Mouse (Mus musculus): ENCODE measurements around the gene Pcca. TPM values are rescaled to one million over a fixed set of nuclear protein-coding genes. Genes with fewer than 3 reads are reported as not detected.

Pcca gene
- polyA plus RNA-seq, 1 experiment from 2014 or later: 34.6 TPM

DNA sequence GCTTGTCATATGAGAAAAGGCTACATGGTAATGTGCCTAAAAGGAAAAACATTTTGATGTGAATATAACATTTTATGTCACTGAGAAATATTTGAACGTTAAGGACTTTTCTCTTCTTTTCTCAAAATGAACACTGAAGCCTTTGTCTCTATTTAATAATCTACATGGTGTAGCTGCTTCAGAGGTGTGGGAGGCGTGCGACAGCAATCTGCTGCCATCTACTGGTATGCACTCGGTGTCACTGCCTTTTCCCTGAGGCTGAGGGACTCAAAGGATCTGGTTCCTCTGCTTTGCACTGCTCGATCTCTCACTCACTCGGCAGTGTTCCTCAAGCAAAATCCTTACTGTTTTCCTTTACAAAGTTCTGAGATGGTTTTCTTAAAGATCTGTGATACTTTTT lies 342.0 kb downstream of the Pcca start:
- Histone ChIP-seq H3K9me3 (ENCODE audit: control insufficient read depth, low read length) (no peaks in the 10 kb centered on the region), H3K9ac (no peak overlapping the region), H3K36me3 (replicated peaks; ENCODE audit: control insufficient read depth, insufficient read depth) (no peaks in the 10 kb centered on the region), H3K27ac (peak overlapping the region; percentile 64), H3K4me1 (replicated peaks; ENCODE audit: control insufficient read depth, insufficient read depth, low read length) (0 out of 2 replicates have a peak, but pooled peaks cover 15% of the 10 kb centered on the region), H3K27me3 (ENCODE audit: control insufficient read depth, insufficient read depth, low read length) (0 out of 2 replicates have a peak, but pooled peaks cover 11% of the 10 kb centered on the region), H3K4me3 (replicated peaks; ENCODE audit: low read length) (no peak overlapping the region), H3K4me2 (replicated peaks) (no peak overlapping the region)
- WGBS: under 1% methylated on average over 6 of the region's 6 CpGs
- ATAC-seq (ENCODE audit: low FRiP score) (peak; percentile 94), DNase-seq (ENCODE audit: low spot score) (peak; percentile 93)

DNA sequence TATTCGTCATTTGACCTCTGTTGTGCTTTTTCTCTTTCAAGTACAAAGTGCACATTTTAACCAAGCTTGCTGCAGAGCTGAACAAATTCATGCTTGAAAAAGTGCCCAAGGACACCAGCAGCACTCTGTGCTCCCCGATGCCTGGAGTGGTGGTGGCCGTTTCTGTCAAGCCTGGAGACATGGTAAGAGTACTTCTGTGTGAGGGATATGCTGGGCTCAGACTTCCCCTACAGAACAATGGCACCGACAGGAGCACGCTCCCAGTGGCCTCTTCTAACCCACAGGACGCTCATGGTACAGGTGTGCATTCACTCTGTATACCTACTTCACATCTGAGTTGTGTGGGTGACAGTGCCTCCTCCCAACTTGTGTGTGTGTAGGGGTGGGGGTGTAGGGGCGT lies 342.6 kb downstream of the Pcca start:
- 64% methylated on average over 7 of the region's 7 CpGs for WGBS
- H3K27ac ChIP-seq: no peak overlapping the region
- ATAC-seq (ENCODE audit: low FRiP score) (no peak), DNase-seq (ENCODE audit: low spot score) (no peak)
- H3K36me3 ChIP-seq (replicated peaks; ENCODE audit: control insufficient read depth, insufficient read depth): no peaks in the 10 kb centered on the region
- peaks cover 16% of the 10 kb centered on the region for H3K4me1 ChIP-seq (replicated peaks; ENCODE audit: control insufficient read depth, insufficient read depth, low read length)
- H3K9me3 ChIP-seq (ENCODE audit: control insufficient read depth, low read length): no peaks in the 10 kb centered on the region
- 0 out of 2 replicates have a peak overlapping the region, but pooled peaks have one; percentile 2 for H3K4me2 ChIP-seq (replicated peaks)
- H3K4me3 ChIP-seq (replicated peaks; ENCODE audit: low read length): no peak overlapping the region
- 0 out of 2 replicates have a peak, but pooled peaks cover 11% of the 10 kb centered on the region for H3K27me3 ChIP-seq (ENCODE audit: control insufficient read depth, insufficient read depth, low read length)
- 0 out of 2 replicates have a peak overlapping the region, but pooled peaks have one; percentile 6 for H3K9ac ChIP-seq

DNA sequence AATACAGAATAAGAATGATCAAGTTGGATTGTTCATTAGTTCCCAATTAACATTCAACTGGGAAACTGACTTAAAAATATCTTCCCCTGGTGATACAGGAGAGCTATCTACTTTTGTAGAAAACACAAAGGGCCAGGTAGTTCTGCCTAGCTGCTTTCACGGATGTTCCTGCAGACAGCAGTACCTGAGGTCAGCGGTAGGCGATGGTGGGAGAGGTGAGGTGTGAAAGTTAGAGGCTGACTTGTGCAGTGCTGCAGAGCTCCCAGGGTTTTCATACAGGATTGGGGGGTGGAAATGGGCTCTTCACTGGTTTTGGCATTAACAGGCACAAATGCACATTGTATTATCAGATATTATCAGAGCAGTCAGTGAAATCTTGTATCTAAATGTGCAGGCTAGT lies 343.7 kb downstream of the Pcca start:
- DNase-seq (ENCODE audit: low spot score): no peak
- Histone ChIP-seq H3K9ac (no peak overlapping the region), H3K4me2 (replicated peaks) (no peak overlapping the region), H3K4me1 (replicated peaks; ENCODE audit: control insufficient read depth, insufficient read depth, low read length) (peaks cover 22% of the 10 kb centered on the region), H3K4me3 (replicated peaks; ENCODE audit: low read length) (no peak overlapping the region), H3K27ac (no peak overlapping the region), H3K36me3 (replicated peaks; ENCODE audit: control insufficient read depth, insufficient read depth) (no peaks in the 10 kb centered on the region), H3K9me3 (ENCODE audit: control insufficient read depth, low read length) (no peaks in the 10 kb centered on the region), H3K27me3 (ENCODE audit: control insufficient read depth, insufficient read depth, low read length) (0 out of 2 replicates have a peak, but pooled peaks cover 11% of the 10 kb centered on the region)
- ATAC-seq (ENCODE audit: low FRiP score): no peak
- WGBS: 88% methylated on average over 3 of the region's 3 CpGs

DNA sequence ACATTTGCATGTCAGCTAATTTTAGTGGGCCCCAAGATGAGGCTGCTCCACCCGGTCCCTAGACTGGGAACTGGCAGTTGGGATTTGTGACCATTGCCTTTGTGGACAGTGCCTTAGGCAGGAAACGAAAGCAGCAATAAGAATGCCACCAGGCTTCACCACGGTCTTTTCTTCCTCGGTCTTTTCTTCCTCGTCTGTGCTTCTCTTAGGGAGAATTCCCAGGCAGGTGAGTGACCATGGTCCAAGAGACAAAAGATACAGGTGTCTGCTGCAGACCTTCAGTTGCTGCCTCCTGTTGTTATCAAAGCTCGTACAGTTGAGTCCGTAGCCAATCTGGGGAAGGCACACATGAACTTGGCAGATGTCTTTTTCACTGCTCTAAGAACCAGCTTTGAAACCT lies 346.2 kb downstream of the Pcca start:
- 0 out of 2 replicates have a peak, but pooled peaks cover 6% of the 10 kb centered on the region for H3K27me3 ChIP-seq (ENCODE audit: control insufficient read depth, insufficient read depth, low read length)
- H3K27ac ChIP-seq: no peak overlapping the region
- DNase-seq (ENCODE audit: low spot score) (no peak), ATAC-seq (ENCODE audit: low FRiP score) (no peak)
- H3K9me3 ChIP-seq (ENCODE audit: control insufficient read depth, low read length): no peaks in the 10 kb centered on the region
- H3K4me1 ChIP-seq (replicated peaks; ENCODE audit: control insufficient read depth, insufficient read depth, low read length): peaks cover 43% of the 10 kb centered on the region
- no peak overlapping the region for H3K4me3 ChIP-seq (replicated peaks; ENCODE audit: low read length)
- H3K4me2 ChIP-seq (replicated peaks): no peak overlapping the region
- no peak overlapping the region for H3K9ac ChIP-seq
- H3K36me3 ChIP-seq (replicated peaks; ENCODE audit: control insufficient read depth, insufficient read depth): no peaks in the 10 kb centered on the region
- 69% methylated on average over 7 of the region's 7 CpGs for WGBS

DNA sequence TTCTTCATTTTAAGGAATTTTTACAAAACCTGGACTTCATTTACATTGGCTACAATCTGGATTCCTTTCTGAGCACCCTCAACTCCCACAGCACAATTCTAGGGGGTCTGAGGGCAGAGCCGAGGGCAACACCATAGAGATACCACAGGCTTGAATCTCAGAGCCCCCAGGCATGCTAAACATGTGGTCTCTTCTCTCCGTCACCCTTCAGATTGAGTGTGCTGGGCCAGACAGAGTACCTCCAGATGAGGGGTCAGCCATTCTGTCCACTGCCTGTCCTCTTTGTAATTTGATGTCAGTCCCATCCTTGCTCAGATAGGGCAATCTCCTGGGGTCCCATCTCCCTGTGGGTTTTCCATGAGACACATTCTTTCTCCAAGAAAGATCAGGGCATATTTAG lies 347.6 kb downstream of the Pcca start:
- Histone ChIP-seq H3K4me3 (replicated peaks; ENCODE audit: low read length) (no peak overlapping the region), H3K27me3 (ENCODE audit: control insufficient read depth, insufficient read depth, low read length) (0 out of 2 replicates have a peak, but pooled peaks cover 6% of the 10 kb centered on the region), H3K27ac (peak overlapping the region; percentile 76), H3K9ac (0 out of 2 replicates have a peak overlapping the region, but pooled peaks have one; percentile 31), H3K9me3 (ENCODE audit: control insufficient read depth, low read length) (no peaks in the 10 kb centered on the region), H3K4me2 (replicated peaks) (no peak overlapping the region), H3K36me3 (replicated peaks; ENCODE audit: control insufficient read depth, insufficient read depth) (no peaks in the 10 kb centered on the region), H3K4me1 (replicated peaks; ENCODE audit: control insufficient read depth, insufficient read depth, low read length) (peaks cover 36% of the 10 kb centered on the region)
- WGBS: 37% methylated on average over 2 of the region's 2 CpGs
- DNase-seq (ENCODE audit: low spot score) (no peak), ATAC-seq (ENCODE audit: low FRiP score) (no peak)

DNA sequence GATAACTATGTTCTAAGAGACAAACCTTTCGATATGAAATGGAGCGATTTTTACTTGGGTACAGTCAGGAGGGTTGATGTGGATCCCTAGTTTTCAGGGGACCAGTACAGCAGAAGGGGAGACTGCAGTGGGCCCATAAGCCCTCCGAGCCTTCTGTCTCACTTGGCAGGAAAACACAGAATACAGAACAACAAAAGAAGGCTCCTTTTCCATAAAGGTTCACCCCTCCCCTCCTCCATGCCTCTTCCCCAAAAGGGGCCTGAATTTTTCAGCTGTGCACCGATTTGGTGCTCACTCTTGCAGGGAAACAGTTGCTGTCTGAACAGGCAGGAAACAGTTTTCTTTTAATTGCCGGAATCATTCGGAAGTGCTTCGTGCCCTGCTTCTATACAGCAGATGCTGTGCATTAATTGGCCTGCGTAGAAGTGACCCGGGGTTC lies 348.1 kb downstream of the Pcca start:
- Histone ChIP-seq H3K36me3 (replicated peaks; ENCODE audit: control insufficient read depth, insufficient read depth) (no peaks in the 10 kb centered on the region), H3K4me3 (replicated peaks; ENCODE audit: low read length) (no peak overlapping the region), H3K27ac (peak overlapping the region; percentile 76), H3K9ac (peak overlapping the region; percentile 31; the same call in 1 of the 2 replicates), H3K27me3 (ENCODE audit: control insufficient read depth, insufficient read depth, low read length) (0 out of 2 replicates have a peak, but pooled peaks cover 6% of the 10 kb centered on the region), H3K9me3 (ENCODE audit: control insufficient read depth, low read length) (no peaks in the 10 kb centered on the region), H3K4me1 (replicated peaks; ENCODE audit: control insufficient read depth, insufficient read depth, low read length) (peaks cover 36% of the 10 kb centered on the region), H3K4me2 (replicated peaks) (no peak overlapping the region)
- DNase-seq (ENCODE audit: low spot score) (peak; percentile 42), ATAC-seq (ENCODE audit: low FRiP score) (peak; percentile 47)
- 36% methylated on average over 9 of the region's 9 CpGs for whole genome bisulfite sequencing

DNA sequence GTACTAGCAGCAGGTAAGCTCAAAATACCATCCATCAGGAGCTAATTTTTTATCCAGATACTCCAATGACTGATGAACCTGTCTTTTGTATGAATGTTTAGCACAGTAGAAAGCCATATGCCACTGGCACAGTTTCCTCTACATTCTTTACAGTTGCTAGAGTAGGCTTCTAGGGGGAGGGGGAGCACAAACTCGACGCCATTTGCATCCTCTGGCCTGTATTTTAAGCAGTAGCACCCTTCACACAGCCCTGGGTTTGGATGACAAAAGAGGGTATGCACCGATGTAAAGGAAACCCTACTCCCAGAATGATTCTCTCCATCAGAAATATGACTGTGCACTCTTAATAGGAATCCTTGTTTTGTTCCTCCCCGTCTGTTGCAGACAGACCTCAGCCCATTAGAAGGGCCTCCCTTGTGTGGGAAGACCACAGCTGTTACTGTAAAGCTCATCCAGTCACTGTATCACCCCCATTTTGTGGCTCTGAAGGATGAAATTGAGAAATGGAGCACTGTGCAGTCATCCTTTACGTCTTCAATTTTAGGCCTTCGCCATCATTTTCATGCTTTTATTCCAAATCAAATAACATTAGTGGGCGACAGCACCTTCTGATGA lies 348.8 kb downstream of the Pcca start:
- H3K27me3 ChIP-seq (ENCODE audit: control insufficient read depth, insufficient read depth, low read length): 0 out of 2 replicates have a peak, but pooled peaks cover 6% of the 10 kb centered on the region
- peaks cover 36% of the 10 kb centered on the region for H3K4me1 ChIP-seq (replicated peaks; ENCODE audit: control insufficient read depth, insufficient read depth, low read length)
- peak; percentile 45 for DNase-seq (ENCODE audit: low spot score)
- ATAC-seq (ENCODE audit: low FRiP score): peak; percentile 70
- H3K4me2 ChIP-seq (replicated peaks): no peak overlapping the region
- H3K9ac ChIP-seq: no peak overlapping the region
- WGBS: 35% methylated on average over 7 of the region's 7 CpGs
- peak overlapping the region; percentile 76 for H3K27ac ChIP-seq
- no peaks in the 10 kb centered on the region for H3K36me3 ChIP-seq (replicated peaks; ENCODE audit: control insufficient read depth, insufficient read depth)
- H3K4me3 ChIP-seq (replicated peaks; ENCODE audit: low read length): no peak overlapping the region
- H3K9me3 ChIP-seq (ENCODE audit: control insufficient read depth, low read length): no peaks in the 10 kb centered on the region

DNA sequence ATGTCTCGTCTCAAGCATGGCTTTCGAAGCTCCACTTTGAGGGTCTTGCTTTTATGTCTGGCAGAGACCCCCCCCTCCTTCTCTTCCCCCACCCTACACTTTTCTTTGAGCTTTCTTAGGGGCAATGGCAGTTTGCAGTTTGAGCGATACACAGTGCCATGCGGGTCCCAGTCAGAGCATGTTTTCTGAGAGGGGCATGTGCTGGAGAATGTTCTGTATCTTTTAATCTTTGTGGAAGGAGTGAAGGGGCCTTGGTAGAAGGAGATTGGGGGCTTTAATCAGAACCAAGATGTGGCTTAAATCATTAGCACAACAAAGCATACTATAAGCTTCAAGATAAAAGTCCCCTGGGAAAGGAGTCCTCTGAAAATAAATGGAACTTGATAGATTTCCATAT lies 349.3 kb downstream of the Pcca start:
- Histone ChIP-seq H3K4me2 (replicated peaks) (no peak overlapping the region), H3K27me3 (ENCODE audit: control insufficient read depth, insufficient read depth, low read length) (0 out of 2 replicates have a peak, but pooled peaks cover 6% of the 10 kb centered on the region), H3K9ac (no peak overlapping the region), H3K4me1 (replicated peaks; ENCODE audit: control insufficient read depth, insufficient read depth, low read length) (peaks cover 36% of the 10 kb centered on the region), H3K4me3 (replicated peaks; ENCODE audit: low read length) (no peak overlapping the region), H3K9me3 (ENCODE audit: control insufficient read depth, low read length) (no peaks in the 10 kb centered on the region), H3K27ac (peak overlapping the region; percentile 76), H3K36me3 (replicated peaks; ENCODE audit: control insufficient read depth, insufficient read depth) (no peaks in the 10 kb centered on the region)
- peak; percentile 10; the same call in 1 of the 2 replicates for ATAC-seq (ENCODE audit: low FRiP score)
- WGBS: 43% methylated on average over 4 of the region's 4 CpGs
- no peak for DNase-seq (ENCODE audit: low spot score)

DNA sequence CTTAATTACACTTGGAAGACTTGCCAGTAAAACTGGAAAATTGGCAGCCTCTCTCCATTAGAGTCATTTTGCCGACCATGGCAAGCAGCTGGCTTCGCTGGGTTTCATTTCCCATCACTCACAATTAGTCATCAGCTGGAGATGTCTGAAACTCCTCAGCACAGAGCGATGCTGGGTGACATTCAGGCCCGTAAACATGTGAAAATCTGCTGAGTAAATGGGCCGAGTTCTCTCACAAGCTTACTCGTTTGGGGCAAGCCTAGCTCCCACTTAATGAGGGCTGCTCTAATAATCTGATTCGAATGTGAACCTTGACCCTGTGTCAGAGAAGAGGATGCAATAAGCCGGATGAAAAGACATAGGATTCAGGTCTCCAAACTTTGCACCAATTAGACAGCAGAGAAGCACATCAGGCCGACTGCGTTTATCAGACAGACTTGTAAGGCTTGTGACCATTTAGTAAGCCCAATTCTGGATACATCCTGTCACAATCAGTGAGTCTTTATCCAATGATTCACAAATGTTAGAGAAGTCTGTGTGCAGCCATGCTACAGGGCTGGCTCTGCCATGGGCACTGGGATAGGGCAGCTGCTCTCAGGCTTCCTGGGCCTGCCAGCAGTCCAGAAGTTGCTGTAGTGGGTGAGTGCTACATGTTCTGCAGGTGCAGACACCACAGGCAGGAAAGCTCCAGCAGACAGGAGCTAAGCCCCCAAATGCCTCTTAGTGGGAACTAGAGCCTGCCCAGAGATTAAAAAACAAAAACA lies 349.9 kb downstream of the Pcca start:
- no peaks in the 10 kb centered on the region for H3K36me3 ChIP-seq (replicated peaks; ENCODE audit: control insufficient read depth, insufficient read depth)
- H3K27ac ChIP-seq: peak overlapping the region; percentile 47; the same call in 1 of the 2 replicates
- peak; percentile 53 for ATAC-seq (ENCODE audit: low FRiP score)
- DNase-seq (ENCODE audit: low spot score): peak; percentile 75
- 36% methylated on average over 10 of the region's 10 CpGs for WGBS
- no peaks in the 10 kb centered on the region for H3K9me3 ChIP-seq (ENCODE audit: control insufficient read depth, low read length)
- no peak overlapping the region for H3K4me3 ChIP-seq (replicated peaks; ENCODE audit: low read length)
- 0 out of 2 replicates have a peak, but pooled peaks cover under 1% of the 10 kb centered on the region for H3K27me3 ChIP-seq (ENCODE audit: control insufficient read depth, insufficient read depth, low read length)
- no peak overlapping the region for H3K4me2 ChIP-seq (replicated peaks)
- H3K4me1 ChIP-seq (replicated peaks; ENCODE audit: control insufficient read depth, insufficient read depth, low read length): peaks cover 36% of the 10 kb centered on the region
- H3K9ac ChIP-seq: no peak overlapping the region

All from hindbrain, embryonic 14.5 days (tissue).